Mouse (Mus musculus) adrenal gland, postnatal 4 days (tissue): ENCODE measurements around the gene Gatad2a. TPM values are rescaled to one million over a fixed set of nuclear protein-coding genes. Genes with fewer than 3 reads are reported as not detected.

ENCODE experiments used
- DNase-seq, 2 experiments: peaks; one replicate each; pipeline ENCODE4 v3.0.0; 2021 to 2022; ENCODE audit warnings: low spot score in 2 of 2, mixed read lengths in 2 of 2
- total RNA-seq, 2 experiments: library from RNA; stranded (reverse); gene quantifications; 2 replicates each; pipeline ENCODE4 v1.2.3; 2021

The Gatad2a gene
- total RNA-seq, 2 experiments from 2014 or later = 91.5 to 106 TPM

DNA sequence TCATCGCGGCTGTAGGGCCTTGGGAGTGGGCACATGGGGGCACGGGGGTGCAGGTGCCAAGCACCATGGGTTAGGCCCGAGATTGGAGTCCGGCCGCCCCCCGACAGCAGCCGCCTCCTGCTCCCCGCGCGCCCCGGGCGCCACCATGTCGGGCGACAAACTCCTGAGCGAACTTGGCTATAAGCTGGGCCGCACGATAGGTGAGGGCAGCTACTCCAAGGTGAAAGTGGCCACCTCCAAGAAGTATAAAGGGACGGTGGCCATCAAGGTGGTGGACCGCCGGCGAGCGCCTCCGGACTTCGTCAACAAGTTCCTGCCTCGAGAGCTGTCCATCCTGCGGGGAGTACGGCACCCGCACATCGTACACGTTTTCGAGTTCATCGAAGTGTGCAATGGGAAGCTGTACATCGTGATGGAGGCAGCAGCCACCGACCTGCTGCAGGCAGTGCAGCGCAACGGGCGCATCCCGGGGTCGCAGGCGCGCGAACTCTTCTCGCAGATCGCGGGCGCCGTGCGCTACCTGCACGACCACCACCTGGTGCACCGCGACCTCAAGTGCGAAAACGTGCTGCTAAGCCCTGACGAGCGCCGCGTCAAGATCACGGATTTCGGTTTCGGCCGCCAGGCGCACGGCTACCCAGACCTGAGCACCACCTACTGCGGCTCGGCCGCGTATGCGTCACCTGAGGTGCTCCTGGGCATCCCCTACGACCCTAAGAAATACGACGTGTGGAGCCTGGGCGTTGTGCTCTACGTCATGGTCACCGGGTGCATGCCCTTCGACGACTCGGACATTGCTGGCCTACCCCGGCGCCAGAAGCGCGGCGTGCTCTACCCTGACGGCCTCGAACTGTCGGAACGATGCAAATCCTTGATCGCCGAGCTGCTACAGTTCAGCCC, 93.8 kb downstream of the Gatad2a start, which contains the start of the genes Tssk6, Ndufa13 and Yjefn3:
TSS of gene Tssk6 (plus strand) at position 22 of the 900 bp plus-strand sequence.
TSS of gene Ndufa13 (minus strand) at position 396 of the 900 bp plus-strand sequence.
TSS of gene Yjefn3 (minus strand) at position 550 of the 900 bp plus-strand sequence.
- no peak for DNase-seq

DNA sequence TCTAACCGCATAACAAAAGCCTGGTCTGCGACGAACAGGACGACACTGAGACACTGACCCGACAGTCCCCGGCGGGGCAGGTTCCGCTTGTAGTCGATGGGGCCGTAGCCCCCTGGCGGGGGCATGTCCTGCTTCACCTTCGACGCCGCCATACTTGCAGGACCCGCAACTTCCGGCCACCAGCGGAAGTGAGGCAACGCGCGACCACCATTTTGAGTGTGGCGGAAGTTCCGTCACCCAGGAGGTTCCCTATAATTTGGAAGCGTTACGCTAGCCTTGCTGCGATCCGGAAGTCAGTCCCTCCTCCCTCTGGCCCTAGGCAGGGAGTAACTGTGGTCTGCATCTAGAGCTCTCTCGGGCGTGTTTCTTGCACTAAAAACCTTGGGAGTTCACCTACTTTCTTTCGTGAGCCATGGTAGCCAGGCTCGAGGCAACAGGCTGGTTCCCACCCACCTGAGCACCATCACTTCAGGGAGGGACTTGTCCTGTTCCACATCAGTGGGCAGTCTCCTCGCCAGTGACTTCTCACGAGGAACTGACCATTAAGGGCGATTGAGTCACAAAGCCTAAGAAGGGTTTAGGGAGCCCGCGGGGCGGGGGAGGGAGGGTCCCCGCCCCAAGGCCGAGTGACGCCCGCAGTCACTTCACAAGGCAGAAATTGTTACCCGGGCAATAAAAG, 94.6 kb downstream of the Gatad2a start:
- peak; percentile 94 to 95 for DNase-seq

DNA sequence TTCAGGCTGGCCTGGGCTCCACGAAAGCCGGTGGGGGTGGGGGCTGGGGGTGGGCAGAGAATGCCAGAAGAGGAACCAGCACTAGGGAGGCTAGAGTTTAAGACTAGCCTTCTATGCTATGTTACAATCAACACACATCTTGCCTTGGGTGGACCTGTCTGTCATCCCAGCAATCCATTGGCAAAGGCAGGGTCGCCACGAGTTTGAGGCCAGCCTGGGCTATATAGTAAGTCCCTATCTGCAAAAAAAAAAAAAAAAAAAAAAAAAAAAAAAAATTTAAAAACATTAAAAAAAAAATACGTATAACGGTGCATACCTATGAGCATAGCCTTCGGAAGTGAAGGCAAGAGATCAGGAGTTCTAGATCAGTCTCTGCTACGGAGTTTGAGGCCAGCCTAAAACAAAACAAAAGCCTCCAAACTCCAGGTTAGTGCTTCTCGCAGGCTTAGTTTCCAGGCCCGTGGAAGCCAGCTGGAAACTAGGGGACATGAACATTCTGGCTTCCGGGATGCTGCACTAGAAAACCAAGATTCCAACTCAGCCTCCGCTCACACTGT, 95.2 kb downstream of the Gatad2a start:
- no peak for DNase-seq

DNA sequence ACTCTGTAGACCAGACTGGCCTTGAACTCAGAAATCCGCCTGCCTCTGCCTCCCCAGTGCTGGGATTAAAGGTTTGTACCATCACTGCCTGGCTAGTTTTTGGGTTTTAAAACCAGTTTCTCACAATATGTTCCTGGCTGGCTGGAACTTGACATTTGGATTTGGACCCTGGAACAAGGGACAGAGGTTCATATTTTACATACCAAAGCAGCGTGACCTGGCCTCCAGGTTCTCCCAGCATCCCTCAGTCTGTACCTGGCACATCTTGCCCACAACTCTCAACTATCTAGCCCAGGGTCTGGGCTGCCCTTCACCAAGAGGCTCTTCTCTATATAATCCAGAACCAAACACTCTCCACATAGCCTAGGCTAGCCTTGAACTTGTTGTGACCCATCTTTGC, 96.3 kb downstream of the Gatad2a start:
- DNase-seq = no peak

DNA sequence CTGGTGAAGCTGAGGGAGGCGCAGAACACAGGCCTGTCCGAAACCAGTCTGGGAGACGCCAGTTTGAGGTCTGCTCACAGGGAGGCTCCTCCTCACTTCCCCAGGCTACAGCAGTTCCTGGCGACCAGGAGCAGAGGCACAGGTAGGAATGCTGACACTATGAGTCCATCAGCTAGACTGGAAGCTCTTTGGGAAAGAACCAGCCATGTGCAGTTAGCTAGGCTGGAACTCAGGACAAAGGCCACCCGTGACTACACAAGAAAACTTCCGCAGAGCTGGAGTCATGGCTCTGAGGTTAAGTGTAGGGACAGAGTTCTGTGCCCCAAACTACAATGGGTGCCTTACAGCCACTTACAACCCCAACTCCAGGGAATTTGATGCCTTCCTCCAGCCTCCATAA, 98.3 kb downstream of the Gatad2a start:
- DNase-seq = no peak

DNA sequence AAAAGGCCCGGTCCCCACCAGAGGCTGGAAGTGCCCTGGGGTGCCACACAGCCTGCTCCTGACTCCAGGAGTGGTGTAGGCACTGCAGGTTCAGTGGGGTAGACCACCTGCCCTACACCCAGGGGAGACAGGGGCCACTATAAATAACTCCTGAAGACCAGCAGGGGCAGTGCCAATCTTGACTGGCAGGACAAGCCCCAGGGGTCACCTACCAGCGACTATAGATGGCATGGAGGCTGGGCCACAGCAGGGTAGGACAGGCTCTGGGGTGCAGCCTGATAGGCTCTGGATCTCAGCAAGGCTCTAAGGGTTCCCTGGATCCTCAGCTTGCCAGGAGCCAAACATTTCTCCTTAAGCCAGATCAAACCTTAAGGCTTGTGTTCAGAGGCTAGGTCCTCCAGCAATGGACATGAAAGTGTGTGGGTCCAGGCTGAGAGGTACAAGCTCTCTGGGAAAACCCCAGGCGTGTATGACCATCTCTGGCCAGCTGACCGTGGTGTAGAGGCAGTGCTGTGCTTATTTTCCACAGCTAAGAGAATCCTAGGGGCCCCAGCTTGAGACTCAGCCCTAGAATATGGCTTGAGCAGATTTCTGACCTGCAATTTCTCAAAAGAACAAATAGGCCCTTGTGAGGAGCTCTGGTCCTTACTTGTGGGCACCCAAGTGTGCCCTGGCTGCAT, 100.3 kb downstream of the Gatad2a start:
- DNase-seq = no peak

DNA sequence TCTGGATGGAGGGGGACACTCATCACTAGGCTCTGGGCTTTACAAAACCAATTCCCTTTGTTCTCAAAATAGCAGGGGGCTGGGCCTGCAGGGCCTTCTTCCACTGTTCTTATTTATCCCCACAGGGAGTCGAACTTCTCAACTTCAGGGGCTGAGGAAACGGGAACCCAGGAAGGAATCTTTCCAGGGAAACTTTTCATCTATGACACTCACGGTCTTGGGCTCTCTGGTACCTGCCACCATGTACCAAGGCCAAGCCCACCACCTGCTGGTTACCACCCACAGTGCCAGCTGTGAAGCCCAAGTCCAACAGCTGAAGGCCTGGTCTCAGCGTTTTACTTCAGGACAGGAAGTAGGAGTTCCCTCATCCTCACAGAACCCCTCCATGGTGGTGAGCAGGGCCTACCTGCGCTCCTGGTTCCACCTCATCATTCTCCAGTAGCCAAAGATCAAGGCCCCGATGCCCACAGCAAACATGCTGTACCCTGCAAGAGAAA, 101.3 kb downstream of the Gatad2a start:
- DNase-seq = no peak

DNA sequence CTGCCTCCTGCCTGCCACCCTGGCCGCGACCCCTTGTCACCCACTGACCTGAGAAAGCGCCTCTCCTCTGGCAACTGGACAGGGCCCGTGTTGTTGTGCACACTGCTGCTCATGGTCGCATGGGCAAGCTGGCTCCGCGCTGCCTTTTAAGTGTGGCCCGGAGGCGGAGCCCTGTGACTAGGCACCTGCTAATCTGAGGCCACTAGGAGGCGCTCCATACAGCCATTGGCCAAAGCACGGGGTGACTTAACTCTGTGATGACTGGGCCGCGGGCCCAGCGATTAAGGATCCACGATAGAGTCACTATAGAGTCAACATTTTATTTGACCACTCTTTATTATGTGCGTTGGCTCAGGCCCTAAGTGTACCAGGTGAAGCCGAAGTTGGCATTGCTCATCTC, 102.3 kb downstream of the Gatad2a start:
- DNase-seq = peak in 1 of 2 experiments; percentile 47

DNA sequence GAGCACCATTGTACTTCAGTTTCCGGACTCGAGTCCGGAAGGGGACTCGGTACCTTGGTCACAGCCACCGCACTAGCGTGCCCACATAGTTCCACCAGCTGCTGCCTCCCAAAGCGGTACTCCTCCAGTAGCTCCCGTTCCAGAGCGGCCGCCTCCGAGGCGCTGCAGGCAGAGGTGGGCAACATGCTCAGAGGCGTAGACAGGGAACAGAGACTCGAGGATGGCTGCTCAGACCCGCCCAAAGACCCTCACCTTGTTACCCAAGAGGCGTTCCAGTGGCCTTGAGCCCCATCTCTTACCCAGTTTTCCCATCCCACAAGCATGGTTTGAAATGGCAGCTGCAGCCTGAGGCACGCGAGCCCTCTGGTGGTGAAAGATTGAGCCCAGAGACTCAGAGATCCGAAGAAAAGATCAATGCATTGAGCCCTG, 105.4 kb downstream of the Gatad2a start:
- DNase-seq = no peak

DNA sequence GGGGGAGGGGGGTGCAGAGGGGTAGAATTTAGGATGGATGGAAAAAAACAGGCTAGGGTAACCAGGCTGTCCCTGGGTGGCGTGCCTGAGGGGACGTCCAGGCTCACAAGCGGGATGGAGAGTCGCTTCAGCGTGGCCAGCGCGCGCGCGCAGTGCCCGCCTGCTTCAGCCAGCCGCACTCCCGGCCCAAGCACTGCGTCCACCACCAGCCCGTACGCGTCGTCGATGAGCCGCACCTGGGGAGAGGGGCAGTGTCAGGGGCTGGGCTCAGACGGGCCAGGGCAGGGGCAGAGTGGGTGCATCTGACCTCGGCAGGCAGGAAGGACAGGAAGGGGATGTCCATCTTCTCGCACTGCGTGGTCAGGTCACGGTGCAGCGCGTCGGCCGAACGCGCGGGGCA, 107.3 kb downstream of the Gatad2a start:
- DNase-seq = no peak

DNA sequence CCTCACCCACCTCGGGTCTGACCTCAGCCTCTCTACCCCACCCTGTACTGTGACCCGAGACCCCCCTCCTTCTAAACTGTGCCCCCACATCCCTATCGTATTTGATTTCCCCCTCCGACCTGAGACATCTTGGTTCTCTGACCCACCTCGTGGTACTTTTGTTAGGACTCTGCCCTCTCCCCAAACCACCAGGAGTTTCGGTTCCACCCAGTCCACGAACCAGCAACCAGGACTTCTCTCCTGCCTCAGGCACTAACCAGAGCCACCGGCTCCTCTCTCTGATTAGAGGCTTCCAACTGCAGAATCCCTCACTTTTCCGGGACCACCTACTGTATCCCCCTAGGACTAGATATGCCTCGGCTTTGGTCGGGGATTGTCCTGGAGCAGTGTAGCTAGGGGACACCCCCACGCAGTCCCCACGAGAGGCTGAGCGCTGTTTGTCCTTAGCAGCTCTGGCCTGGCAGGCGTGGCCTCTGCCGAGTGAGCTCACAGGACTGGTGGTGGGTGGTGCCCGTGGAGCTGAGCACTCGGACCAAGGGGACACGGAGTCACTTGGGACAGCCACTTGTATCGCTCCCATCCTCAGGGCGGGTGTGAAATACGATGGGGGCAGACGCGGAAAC, 107.8 kb downstream of the Gatad2a start:
- no peak for DNase-seq

DNA sequence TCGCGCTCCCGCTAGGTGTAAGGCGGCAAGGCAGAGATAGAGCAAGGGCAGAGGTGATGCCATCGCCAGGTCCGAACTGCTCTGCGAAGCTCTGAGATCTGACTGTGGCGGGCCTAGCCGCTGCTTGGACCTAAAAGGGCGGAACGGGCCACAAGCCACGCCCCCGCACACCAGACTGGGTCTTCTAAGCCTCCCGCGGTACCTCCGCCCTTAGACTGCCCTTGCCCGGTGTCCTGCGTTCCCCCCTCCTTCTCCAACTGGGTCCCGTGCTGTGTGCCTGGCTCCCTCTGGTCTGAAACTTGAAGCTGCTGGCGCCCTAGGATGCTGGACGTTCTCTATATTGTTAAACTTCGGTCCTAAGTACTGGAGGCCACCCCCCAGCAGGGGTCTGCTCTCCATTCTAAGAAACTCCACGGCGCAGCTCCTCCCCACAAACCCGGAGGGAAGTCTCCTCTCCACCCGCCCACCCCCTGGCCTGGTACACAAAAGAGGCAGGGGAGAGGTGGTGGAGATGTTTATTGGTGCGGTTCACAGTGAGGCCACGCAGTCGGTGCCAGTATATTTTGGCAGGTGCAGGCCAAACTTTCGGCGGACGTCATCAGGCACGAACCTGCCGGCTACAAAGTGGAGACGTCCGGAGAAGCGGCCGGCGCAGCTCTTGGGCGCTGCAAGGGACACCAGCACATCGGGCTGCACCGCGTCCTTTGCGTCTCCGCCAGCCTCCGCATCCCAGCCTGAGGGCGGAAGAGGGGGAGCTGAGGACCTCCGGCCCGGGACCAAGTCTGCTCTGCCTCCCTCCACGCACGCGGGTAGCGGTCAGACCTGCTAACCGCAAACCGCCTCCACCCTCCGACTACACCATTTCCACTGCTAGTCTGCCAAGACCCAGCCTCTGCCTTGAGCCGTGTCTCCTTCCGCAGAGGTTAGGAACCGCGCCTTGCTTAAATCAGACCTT, 108.6 kb downstream of the Gatad2a start, which contains the start of gene Cilp2:
TSS of gene Cilp2 (minus strand) at position 399 of the 955 bp plus-strand sequence.
- DNase-seq = no peak

DNA sequence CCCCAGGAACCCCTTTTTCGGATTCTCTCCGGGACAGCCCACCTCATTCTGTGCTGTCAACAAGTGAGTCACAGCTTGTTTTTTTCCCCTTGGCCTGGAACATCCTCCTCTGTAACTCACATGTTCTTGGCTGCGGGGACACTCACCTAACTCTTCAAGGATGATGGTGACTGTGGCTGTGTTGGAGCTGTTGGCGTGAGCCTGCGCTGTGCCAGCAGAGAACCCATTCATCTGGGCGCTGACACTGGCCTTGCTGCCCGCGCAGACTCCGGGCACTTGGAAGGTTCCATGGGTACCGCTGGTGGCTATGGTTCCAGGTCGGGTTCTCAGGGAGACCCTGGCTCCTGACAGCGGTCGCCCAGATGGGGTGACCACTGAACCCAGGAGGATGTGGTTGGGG, 112.0 kb downstream of the Gatad2a start:
- no peak for DNase-seq

DNA sequence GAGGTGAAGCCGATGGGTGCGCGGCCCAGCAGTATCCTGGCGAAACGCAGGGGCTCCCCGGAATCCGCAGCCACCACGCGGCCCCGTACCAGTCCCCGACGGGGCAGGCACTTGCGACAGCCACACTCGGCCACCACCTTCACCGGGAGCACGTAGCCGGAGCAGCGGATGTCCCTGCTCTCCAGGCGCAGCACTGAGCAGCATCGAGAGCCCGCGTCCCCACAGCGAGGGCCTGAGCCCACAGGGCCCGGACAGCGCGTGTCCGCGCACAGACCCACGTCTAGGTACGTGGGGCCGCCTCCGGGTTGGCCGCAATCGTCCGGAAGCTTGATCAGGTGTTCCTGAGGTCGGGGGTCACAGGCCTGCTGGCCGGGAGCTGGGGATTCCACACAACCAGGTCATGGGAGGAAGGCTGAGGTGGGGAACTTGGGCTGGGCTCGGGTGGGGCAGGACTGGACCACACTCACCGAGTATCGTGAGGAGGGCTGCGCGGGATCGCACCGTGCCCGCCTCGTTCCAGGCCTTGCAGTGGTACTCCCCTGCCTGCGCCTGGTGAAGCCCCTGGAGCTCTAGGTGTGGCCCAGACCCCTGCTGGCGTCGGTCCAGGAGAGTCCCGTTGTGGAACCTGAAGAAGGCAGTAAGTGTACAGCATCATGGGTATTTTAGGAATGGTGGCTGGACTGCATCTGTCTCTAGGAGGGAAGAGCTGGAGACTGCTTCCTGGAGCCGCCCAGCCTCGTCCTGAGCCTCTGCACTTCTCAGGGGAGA, 113.2 kb downstream of the Gatad2a start:
- DNase-seq = no peak

DNA sequence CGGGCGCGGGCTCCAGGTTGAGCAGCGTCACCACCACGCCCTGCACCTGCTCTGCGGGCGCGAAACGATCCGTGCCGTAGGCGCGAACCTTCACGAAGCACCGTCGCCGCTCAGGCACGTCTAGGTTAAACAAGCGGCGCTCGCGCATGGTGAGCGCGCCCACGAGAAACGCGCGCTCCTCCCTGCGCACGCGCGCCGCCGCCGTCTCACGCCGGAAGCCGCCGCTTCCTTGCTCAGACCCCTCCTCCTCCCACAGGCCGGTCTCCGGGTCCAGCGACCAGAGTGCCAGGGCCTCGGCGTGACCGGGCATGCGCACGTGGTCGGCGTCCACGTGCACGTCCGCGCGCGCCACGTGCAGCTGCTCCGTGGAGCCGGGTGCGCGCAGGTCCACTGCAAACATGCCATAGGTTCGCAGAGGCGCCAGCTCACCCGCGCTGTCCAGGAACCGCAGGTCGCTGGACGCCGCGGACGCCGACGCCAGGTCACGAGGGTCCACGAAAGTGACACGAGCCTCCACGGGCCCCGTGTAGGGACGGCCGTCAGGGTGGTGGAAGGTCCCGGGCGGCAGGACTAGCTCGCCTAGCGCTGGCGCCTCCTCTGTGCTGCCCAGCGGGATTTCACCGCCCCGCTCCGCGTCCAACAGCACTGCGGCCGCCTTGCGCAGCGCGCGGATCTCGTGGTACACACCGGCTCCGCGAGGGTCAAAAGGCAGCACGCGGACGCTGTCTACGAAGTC, 114.0 kb downstream of the Gatad2a start:
- DNase-seq = no peak

DNA sequence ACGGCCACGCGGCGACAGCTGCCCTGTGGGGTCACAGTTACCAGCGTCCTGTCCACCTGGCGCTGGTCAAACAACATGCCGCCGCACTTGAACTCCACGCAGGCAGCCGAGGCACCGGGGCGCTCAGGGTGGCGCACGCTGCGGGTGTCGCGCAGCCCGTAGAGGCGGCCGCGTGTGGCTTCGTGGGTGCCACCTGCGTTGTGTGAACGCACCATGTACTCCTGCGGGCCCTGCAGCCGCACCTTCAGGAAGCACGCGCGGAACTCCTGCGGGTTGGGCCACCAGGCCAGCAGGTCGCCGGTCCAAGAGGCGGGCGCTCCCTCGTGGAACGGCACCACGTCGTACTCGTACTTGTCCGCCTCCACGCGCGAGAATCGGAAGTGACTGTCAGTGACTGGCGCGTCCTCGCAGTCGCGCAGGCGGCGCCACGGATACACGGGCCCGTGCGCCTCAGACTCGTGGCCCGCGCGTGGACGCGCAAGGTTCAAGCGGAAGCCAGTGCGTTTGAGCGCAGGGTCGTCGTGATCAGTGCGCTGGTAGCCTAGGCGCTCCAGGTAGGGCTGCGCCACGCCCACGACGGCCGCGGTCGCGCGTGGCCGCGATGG, 114.8 kb downstream of the Gatad2a start:
- no peak for DNase-seq

DNA sequence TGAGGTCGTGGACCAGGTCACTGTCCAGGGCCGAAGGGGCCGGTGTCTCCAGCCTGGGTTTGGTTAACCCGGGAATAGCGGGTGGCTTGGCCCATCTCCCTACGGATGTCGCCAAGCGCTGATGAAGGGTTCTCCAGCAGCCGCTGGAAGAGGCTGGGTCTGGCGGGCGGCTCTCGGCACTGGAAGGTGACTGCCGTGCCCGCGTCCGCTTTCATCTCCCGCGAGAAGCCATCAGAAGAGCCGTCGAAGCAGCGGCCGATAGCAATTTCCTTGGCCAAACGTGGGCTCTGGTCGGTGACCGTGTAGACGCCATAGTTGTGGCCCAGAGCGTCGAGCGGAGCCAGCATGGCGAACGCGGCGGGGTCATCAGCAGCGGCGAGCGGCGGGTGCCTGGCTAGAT, 115.3 kb downstream of the Gatad2a start:
- DNase-seq = no peak
